Comparison of ENCODE assay signal across 33 mouse cellular contexts in genomic region chr4:107687127-107687526, GRCm38 (mm10). TPM values are rescaled to one million over a fixed set of nuclear protein-coding genes. Genes with fewer than 3 reads are reported as not detected.
DNase-seq lines count a peak whose midpoint lies in the region; ATAC-seq and TF ChIP-seq lines count a peak whose summit lies in the region.
"Had no signal": no experiment of that assay in that cellular context is flagged by ENCODE, and none has a peak within 500 bp of the region (broad histone marks: within the 10 kb centered on the region; RNA-seq: fewer than 3 reads in every experiment).

No protein-coding gene starts in this region.

- H3K9me3 ChIP-seq in heart, embryonic 12.5 days (replicated peaks), result no peaks in the 10 kb centered on the region
- no peaks in the 10 kb centered on the region for H3K9me3 ChIP-seq in lung, embryonic 16.5 days (ENCODE audit: control insufficient read depth, low read length)
- no peaks in the 10 kb centered on the region for H3K9me3 ChIP-seq in lung, postnatal 0 days (ENCODE audit: low read length)
- H3K9me3 ChIP-seq in limb, embryonic 10.5 days (replicated peaks), result no peaks in the 10 kb centered on the region
- H3K9me3 ChIP-seq in limb, embryonic 15.5 days, result no peaks in the 10 kb centered on the region
- H3K9me3 ChIP-seq: lung, embryonic 15.5 days; megakaryocyte, embryonic 14.5 days; midbrain, embryonic 12.5 days; neural tube, embryonic 12.5 days had no signal

- peaks cover 9% of the 10 kb centered on the region; the same call in 1 of the 2 replicates for H3K27me3 ChIP-seq in heart, embryonic 12.5 days (replicated peaks)
- H3K27me3 ChIP-seq in lung, embryonic 16.5 days (ENCODE audit: control insufficient read depth, insufficient read depth, low read depth, low read length), result no peaks in the 10 kb centered on the region
- no peaks in the 10 kb centered on the region for H3K27me3 ChIP-seq in lung, postnatal 0 days (replicated peaks; ENCODE audit: insufficient read depth, low read length)
- H3K27me3 ChIP-seq in limb, embryonic 10.5 days (ENCODE audit: low read depth, poor library complexity, severe bottlenecking), result peaks cover 12% of the 10 kb centered on the region
- no peaks in the 10 kb centered on the region for H3K27me3 ChIP-seq in limb, embryonic 15.5 days
- H3K27me3 ChIP-seq: lung, embryonic 15.5 days had no signal

- no peak for DNase-seq in heart, adult 9 months (ENCODE audit: low spot score in 2 of 2)
- DNase-seq in lung, postnatal 0 days (ENCODE audit: low spot score), result no peak
- no peak for DNase-seq in limb, embryonic 10.5 days (ENCODE audit: low spot score)
- no peak for DNase-seq in adrenal gland, adult 8-10 months
- DNase-seq: adrenal gland, postnatal 25 days; B cell, adult 2 months; cerebellum, adult 11-12 months; cerebellum, adult 9-11 months; gastrocnemius, postnatal 14 days; kidney, adult 2 months; kidney, postnatal 36 days; lung, postnatal 4 days; right cerebral cortex, adult 18-20 months; spleen, adult 18-20 months; thymus, adult 2 months; thymus, postnatal 4 days had no signal

- no peak overlapping the region for H3K4me3 ChIP-seq in heart, embryonic 12.5 days
- H3K4me3 ChIP-seq in lung, embryonic 16.5 days (ENCODE audit: low read length), result no peak overlapping the region
- no peak overlapping the region for H3K4me3 ChIP-seq in lung, postnatal 0 days (ENCODE audit: low read depth, low read length)
- no peak overlapping the region for H3K4me3 ChIP-seq in limb, embryonic 10.5 days
- no peak overlapping the region for H3K4me3 ChIP-seq in limb, embryonic 15.5 days
- H3K4me3 ChIP-seq: layer of hippocampus, adult 2 months; left cerebral cortex, adult 2 months; lung, embryonic 15.5 days; megakaryocyte, embryonic 14.5 days; midbrain, embryonic 12.5 days; myocyte; neural tube, embryonic 12.5 days had no signal

- 22% methylated on average over 12 of the region's 12 CpGs for WGBS in heart, embryonic 12.5 days
- WGBS in lung, embryonic 16.5 days, result 23% methylated on average over 12 of the region's 12 CpGs
- WGBS in lung, postnatal 0 days, result 41% methylated on average over 10 of the region's 12 CpGs
- 27% methylated on average over 12 of the region's 12 CpGs for WGBS in limb, embryonic 10.5 days
- WGBS in limb, embryonic 15.5 days, result 13% methylated on average over 12 of the region's 12 CpGs

- ATAC-seq in heart, embryonic 12.5 days (ENCODE audit: insufficient number of reproducible peaks, low FRiP score), result no peak
- ATAC-seq in lung, embryonic 16.5 days (ENCODE audit: low read depth), result no peak
- ATAC-seq in lung, postnatal 0 days, result no peak
- ATAC-seq in limb, embryonic 15.5 days (ENCODE audit: insufficient number of reproducible peaks, low FRiP score, low TSS enrichment, low read depth), result no peak
- ATAC-seq: forebrain, embryonic 14.5 days; hindbrain, embryonic 16.5 days had no signal

- no peak for TF ChIP-seq CTCF in lung, postnatal 0 days (IDR thresholded peaks at IDR 0.05)

- no peak for TF ChIP-seq EP300 in lung, postnatal 0 days (IDR thresholded peaks at IDR 0.05)

- H3K4me2 ChIP-seq in heart, embryonic 12.5 days, result peak overlapping the region; percentile 49
- H3K4me2 ChIP-seq in lung, embryonic 16.5 days (ENCODE audit: low read depth, low read length), result peak overlapping the region; percentile 18; the same call in 1 of the 2 replicates
- H3K4me2 ChIP-seq in lung, postnatal 0 days (replicated peaks; ENCODE audit: low read depth, low read length), result no peak overlapping the region
- H3K4me2 ChIP-seq in limb, embryonic 15.5 days, result 0 out of 2 replicates have a peak overlapping the region, but pooled peaks have one; percentile 22
- H3K4me2 ChIP-seq: liver, embryonic 11.5 days; lung, embryonic 15.5 days; midbrain, embryonic 12.5 days; neural tube, embryonic 12.5 days had no signal

- peaks cover 14% of the 10 kb centered on the region for H3K4me1 ChIP-seq in heart, embryonic 12.5 days (replicated peaks)
- no peaks in the 10 kb centered on the region; the same call in 1 of the 2 replicates for H3K4me1 ChIP-seq in lung, embryonic 16.5 days (replicated peaks; ENCODE audit: control insufficient read depth, insufficient read depth, low read length)
- no peaks in the 10 kb centered on the region for H3K4me1 ChIP-seq in lung, postnatal 0 days (ENCODE audit: insufficient read depth, low read depth, low read length)
- H3K4me1 ChIP-seq in limb, embryonic 10.5 days, result peaks cover 30% of the 10 kb centered on the region
- peaks cover 10% of the 10 kb centered on the region; the same call in 1 of the 2 replicates for H3K4me1 ChIP-seq in limb, embryonic 15.5 days
- H3K4me1 ChIP-seq: lung, embryonic 15.5 days had no signal

- H3K9ac ChIP-seq in heart, embryonic 12.5 days, result no peak overlapping the region
- no peak overlapping the region for H3K9ac ChIP-seq in lung, embryonic 16.5 days (ENCODE audit: low read length)
- no peak overlapping the region for H3K9ac ChIP-seq in lung, postnatal 0 days (replicated peaks; ENCODE audit: low read depth)
- H3K9ac ChIP-seq in limb, embryonic 15.5 days, result no peak overlapping the region
- H3K9ac ChIP-seq: lung, embryonic 15.5 days; midbrain, embryonic 12.5 days; neural tube, embryonic 12.5 days had no signal

- H3K36me3 ChIP-seq in heart, embryonic 12.5 days, result no peaks in the 10 kb centered on the region
- no peaks in the 10 kb centered on the region for H3K36me3 ChIP-seq in lung, embryonic 16.5 days (ENCODE audit: control insufficient read depth, insufficient read depth, low read length)
- no peaks in the 10 kb centered on the region for H3K36me3 ChIP-seq in lung, postnatal 0 days (ENCODE audit: insufficient read depth, low read length)
- H3K36me3 ChIP-seq in limb, embryonic 10.5 days, result no peaks in the 10 kb centered on the region
- no peaks in the 10 kb centered on the region for H3K36me3 ChIP-seq in limb, embryonic 15.5 days
- H3K36me3 ChIP-seq: lung, embryonic 15.5 days; midbrain, embryonic 12.5 days; neural tube, embryonic 12.5 days had no signal

- H3K27ac ChIP-seq in heart, embryonic 12.5 days (ENCODE audit: poor library complexity, severe bottlenecking), result no peak overlapping the region
- H3K27ac ChIP-seq in lung, embryonic 16.5 days (ENCODE audit: low read length), result no peak overlapping the region
- no peak overlapping the region for H3K27ac ChIP-seq in lung, postnatal 0 days (ENCODE audit: low read length)
- H3K27ac ChIP-seq in limb, embryonic 10.5 days, result peak overlapping the region; percentile 50; the same call in 1 of the 2 replicates
- H3K27ac ChIP-seq in limb, embryonic 15.5 days, result no peak overlapping the region
- H3K27ac ChIP-seq: layer of hippocampus, adult 2 months; left cerebral cortex, adult 2 months; lung, embryonic 15.5 days; midbrain, embryonic 12.5 days; neural tube, embryonic 12.5 days had no signal

RNA-seq across cellular contexts. Expression of gene Dmrtb1, which starts 3.1 kb away (rescaled TPM):
- 0.18 TPM in 1 of 2 replicates, not detected in the other for polyA plus RNA-seq in heart, embryonic 12.5 days (2016; fragmentation: Nextera tagmentation; extraction: Ambion mirVana)
- not detected in 2 replicates for polyA plus RNA-seq in lung, embryonic 16.5 days (2015; fragmentation: Nextera tagmentation; extraction: Ambion mirVana)
- polyA plus RNA-seq in lung, postnatal 0 days (2015; fragmentation: Nextera tagmentation; extraction: Ambion mirVana), result 0.08 TPM in 1 of 2 replicates, not detected in the other
- polyA plus RNA-seq in limb, embryonic 10.5 days (2016; fragmentation: Nextera tagmentation; extraction: Ambion mirVana), result 0.21 and 0.36 TPM in 2 replicates
- 0.14 TPM in 1 of 2 replicates, not detected in the other for polyA plus RNA-seq in limb, embryonic 15.5 days (2015; fragmentation: Nextera tagmentation; extraction: Ambion mirVana)
- total RNA-seq in adrenal gland, adult 8-10 months (2022), result not detected
- total RNA-seq: adrenal gland, postnatal 25 days; gastrocnemius, postnatal 14 days had no signal
- polyA plus RNA-seq: intestine, embryonic 14.5 days; kidney, embryonic 16.5 days; liver, embryonic 11.5 days; liver, embryonic 16.5 days; lung, embryonic 15.5 days; myocyte; stomach, embryonic 16.5 days had no signal
